Mouse (Mus musculus) kidney, postnatal 14 days (tissue): ENCODE data around the gene Olfr960.

Experiments
- DNase-seq: peaks from one replicate; pipeline ENCODE4 v3.0.0; 2022; ENCODE audit warnings: mixed read lengths

Gene Olfr960

GRCm38 (mm10) chr9:39621073-39621472, at the start of gene Olfr960:
Olfr960 (plus strand) TSS chr9:39621373.
- no peak for DNase-seq

DNA sequence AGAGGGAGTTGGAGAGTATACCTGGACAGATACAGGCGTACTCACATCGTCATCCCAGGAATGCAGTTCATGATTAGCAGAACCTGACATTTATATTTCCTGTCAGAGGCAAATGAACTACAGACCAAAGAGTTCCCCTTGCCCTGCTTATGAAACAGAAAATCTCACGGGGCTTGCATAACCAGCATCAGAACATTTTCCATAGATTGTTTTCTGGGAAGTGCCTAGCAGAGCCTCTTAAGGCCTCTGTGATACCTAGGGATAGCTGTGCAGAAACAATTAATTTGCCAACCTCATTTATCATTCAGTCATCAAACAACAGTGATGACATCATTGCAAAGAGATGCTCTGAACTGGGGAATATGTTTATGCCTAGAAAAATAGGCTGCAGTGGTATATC, 45.7 kb upstream of the Olfr960 start, which contains the start of gene Olfr959:
Olfr959 (minus strand) TSS at position 101 of the 400 bp plus-strand sequence.
- no peak for DNase-seq

- no peak for DNase-seq
These were observed 44.1 kb upstream of the Olfr960 start for GRCm38 (mm10) chr9:39577050-39577449.

DNA sequence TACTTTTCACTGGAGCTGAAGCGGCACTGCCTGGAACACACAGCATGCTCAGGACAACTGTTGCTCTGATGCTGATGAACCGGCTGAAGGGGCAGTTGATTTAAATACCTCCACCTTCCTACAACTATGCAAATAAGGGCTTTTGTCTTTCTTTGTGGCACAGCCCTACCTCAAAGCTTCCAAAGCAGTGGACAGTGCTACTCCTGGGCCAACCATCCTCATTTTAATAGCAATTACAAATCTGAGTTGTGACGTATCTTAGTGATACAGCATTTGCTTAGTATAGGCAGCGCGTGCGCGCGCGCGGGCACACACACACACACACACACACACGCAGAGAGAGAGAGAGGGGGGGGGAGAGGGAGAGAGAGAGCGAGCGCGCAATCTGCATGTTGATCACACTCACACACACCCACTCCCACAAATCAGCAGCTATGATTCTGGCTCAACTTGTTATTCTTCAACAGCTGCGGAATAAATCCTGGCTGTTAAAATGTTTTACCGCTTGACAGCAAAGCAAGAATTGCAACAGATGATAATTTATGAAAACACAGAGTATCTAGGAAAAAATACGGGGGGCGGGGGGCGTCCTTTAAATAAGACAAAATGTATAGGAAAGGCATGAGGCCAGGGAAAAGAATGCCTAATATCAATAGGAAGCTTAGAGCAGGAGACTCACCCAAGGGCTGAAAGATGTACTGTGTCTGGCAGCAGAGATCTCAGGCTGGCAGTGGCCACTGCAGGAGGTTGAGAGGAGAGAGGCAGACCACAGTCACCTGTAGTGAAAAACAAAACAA, 18.4 kb upstream of the Olfr960 start:
- no peak for DNase-seq

- no peak for DNase-seq
These were observed 17.8 kb upstream of the Olfr960 start for GRCm38 (mm10) chr9:39603333-39603845.

DNA sequence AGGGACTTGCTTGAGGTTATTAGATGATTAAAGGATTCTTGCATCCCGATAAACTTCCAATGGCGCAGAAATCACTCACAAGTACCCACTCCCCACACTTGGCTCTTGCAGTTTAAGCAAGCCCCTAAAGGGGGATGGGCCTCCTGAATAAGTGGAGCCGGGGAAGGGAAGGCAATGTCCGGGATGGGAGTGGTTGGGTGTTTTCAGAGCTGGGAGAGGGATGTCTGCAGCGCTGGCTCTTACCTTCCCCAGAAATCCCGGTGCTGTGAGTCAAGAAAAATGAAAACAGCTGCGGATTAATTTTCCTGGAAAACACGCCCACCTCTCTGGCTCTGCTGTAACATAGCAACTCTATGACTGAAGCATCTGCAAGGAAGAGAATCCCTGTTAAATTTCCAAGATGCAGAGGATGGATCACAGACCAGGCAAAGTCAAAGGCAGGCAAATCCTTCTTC, 17.1 kb upstream of the Olfr960 start, which contains the start of gene AW551984:
AW551984 (minus strand) TSS at position 405 of the 455 bp plus-strand sequence.
- no peak for DNase-seq

DNA sequence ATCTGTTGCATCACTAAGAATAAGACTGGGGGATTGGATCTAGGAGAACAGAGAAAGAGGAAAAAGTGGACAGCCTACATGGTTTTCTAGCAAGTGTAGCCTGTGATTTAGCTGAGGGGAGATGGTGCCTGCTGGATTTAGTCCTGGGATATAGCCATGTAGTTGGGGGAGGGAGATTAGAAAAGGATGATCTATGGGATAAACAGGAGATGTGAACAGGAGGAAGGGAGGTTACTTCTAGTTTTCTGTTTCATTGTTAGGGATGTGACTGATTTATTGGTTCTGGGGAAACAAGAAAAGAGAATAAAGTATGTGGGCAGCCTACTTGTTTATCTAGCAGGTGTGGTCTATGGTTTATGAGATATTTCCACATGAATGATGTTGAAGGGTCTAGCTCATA, 12.7 kb upstream of the Olfr960 start:
- DNase-seq, result no peak

- DNase-seq, result no peak
These were observed 10.8 kb upstream of the Olfr960 start, which contains the start of gene Olfr148 for GRCm38 (mm10) chr9:39610355-39610754. Olfr148 (plus strand) TSS chr9:39610655.

DNA sequence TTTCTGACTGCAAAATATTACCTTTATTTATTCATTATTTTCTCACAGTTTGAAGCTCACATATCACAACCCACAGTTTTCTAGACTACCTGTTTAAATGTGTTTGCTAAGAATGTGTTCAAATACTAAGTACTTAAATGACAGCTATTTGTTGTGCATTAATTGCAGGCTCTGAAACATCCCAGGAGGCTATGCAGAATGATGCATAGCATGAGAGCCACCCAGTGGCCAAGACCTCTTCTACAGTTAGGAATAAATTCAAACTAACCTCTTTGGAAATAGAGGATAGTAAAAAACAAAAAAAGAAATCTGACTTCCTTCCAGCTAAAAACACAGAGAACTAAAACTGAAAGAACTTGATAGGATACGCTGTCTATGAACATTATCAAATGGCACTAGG, 9.2 kb upstream of the Olfr960 start:
- DNase-seq, result no peak

DNA sequence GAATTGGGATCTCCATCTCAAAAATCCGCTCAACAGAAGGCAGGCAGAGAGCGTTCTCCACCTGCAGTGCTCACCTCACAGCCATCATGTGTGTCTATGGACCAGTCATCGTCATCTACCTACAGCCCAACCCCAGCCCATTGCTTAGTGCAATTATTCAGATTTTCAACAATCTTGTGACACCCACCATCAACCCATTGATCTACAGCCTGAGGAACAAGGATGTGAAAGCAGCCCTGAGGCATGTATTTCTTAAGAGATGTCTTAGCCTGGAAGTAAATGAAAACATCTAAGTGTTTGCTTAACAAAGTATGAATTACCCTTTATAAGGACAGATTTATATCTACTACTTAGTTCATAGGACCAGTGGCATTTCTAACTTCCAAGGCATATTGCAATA, 2.6 kb downstream of the Olfr960 start:
- DNase-seq, result no peak

DNA sequence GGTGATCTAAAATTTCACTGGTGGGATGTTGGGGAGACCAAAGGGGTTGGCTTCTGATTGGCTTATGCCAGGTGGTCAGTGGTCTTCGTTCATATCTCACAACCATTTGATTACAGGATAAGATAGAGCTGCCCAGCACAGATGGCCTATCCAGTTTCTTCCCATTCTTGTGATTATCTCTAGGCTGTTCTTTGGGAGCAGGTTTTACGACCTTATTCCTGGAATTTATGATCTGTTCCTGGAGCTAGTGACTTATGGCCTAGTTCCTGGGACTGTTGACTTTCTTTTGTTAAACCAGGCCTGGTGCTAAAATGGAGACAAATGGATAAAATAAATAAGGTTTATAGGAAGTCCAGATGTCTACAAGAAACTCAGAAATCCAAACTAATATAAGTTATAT, 3.5 kb downstream of the Olfr960 start:
- no peak for DNase-seq

DNA sequence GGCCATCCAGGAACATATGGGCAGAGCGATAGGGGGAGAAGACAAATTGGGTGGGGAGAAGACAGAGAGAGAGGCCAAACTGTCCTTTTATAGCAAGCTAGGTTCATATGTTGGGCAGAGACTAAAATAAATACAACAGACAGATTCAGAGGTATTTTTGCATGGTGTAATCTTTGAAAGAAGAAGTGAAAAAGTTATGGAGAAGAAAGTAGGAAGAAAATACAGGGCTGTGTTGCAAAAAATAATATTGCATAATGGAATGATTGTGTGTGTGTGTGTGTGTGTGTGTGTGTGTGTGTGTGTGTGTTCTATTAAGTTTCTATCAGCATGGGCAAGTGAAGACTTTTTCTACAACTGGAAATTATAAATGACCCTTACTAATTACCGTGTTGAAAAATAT, 7.9 kb downstream of the Olfr960 start:
- no peak for DNase-seq

DNA sequence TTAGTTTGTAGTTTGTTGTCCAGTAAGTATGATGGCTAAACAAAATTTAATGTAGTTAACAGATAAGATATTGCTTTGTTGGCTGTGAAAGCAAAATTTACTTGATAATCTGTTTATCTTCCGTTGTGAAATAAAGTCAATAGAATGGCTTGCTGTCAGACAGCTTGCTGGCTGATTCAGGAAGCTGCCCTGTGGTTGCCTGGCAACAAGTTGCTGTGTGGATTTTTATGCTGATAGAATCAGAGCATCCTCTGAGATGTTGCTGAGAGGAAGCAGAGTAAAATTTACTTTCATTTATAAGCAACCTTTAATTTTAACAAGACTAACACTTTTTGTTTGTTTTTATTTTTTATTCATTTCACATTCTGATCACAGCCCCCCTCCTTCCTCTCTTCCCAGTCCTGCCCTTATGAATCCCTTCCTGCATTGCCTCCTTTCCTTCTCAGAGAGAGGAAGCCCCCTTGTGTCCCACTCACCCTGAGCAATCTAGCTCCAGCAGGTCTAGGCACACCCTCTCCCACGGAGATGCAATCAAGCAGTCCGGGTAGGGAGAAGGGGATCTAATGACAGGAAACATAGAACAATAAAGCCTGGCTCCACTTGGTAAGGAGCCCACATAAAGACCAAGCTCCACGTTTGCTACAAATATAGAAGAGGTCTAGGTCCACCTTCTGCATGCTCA, 12.9 kb downstream of the Olfr960 start:
- no peak for DNase-seq

GRCm38 (mm10) chr9:39644785-39645184, 23.6 kb downstream of the Olfr960 start, which contains the start of gene Olfr961:
Olfr961 (plus strand) TSS chr9:39645085.
- DNase-seq, result no peak

DNA sequence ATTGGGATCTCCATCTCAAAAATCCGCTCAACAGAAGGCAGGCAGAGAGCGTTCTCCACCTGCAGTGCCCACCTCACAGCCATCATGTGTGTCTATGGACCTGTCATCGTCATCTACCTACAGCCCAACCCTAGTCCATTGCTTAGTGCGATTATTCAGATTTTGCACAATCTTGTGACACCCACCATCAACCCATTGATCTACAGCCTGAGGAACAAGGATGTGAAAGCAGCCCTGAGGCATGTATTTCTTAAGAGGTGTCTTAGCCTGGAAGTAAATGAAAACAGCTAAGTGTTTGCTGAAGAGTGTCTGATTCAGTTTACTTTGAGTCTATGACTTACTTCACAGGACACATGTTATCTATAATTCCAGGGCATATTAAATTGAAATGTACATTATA, 26.2 kb downstream of the Olfr960 start:
- no peak for DNase-seq

DNA sequence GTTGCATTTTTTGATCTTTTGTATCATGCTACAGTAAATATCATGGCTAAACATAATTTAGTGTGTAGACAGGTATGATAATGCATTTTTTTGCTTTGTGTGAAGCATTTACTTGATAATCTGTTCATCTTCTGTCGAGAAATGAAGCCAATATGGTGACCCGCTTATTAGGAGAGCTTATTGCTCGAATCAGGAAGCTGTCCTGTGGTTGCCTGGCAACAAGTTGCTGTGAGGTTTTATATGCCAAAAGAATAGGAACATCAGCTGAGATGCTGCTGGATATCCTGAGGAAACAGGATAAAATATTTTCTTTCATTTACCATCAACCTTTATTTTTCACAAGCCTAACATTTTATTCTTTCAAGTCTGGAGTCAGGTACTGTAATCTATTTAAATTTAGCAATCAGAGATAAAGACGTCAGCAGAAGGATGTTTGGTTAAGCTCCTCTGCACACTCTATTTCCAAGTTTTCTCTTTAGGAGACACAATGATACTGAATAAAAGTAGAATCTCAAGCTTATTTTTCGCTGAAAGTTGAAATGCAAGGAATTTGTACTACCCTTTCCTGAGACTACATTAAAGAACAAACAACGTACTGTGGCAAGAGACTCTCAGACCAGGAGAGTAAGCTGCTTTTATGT, 33.7 kb downstream of the Olfr960 start:
- DNase-seq, result no peak

- no peak for DNase-seq
These were observed 45.7 kb downstream of the Olfr960 start, which contains the start of gene Olfr963 for GRCm38 (mm10) chr9:39666905-39667304. Olfr963 (plus strand) TSS chr9:39667205.

GRCm38 (mm10) chr9:39669723-39670122, 48.5 kb downstream of the Olfr960 start:
- no peak for DNase-seq
